Mouse (Mus musculus): Measurements from ENCODE around the gene Cadm4. TPM values are rescaled to one million over a fixed set of nuclear protein-coding genes. Genes with fewer than 3 reads are reported as not detected.

Cadm4 gene
- 0.46 and 0.55 TPM in 2 replicates for polyA plus RNA-seq (2012; rRNA removed)

GRCm38 (mm10) chr7:24481474-24482207 is at the start of gene Cadm4:
Cadm4 (plus strand) TSS chr7:24482023.

DNA sequence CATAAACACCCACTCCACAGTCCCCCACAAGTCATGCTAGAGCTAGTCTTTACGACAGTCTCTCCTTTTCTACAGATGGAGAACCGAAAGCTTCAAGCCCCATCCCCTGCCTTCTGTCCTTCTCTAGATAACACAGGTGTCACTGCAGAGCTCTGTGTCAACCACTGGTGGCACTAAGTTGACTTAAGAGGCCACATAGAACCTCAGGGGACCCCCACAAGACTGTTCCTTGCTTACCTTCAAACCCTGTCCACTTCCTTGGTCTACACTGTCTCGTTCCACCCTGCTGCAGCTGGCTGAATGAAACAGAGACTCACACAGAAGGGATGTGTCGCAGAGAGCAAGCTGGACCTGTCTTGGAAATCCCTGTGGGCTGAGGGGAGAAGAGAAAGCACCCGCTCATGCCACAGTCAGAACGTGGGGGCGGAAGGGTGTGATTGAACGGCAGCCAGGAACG is 29.9 kb upstream of the Cadm4 start, which contains the start of gene Irgc1:
TSS of gene Irgc1 (minus strand) at position 443 of the 457 bp plus-strand sequence.

GRCm38 (mm10) chr7:24462388-24463319 is 19.2 kb upstream of the Cadm4 start, which contains the start of gene Plaur:
Plaur (plus strand) TSS chr7:24462484.

GRCm38 (mm10) chr7:24506838-24507725 is 25.3 kb downstream of the Cadm4 start, which contains the start of gene Zfp428:
Zfp428 (plus strand) TSS chr7:24507006.

DNA sequence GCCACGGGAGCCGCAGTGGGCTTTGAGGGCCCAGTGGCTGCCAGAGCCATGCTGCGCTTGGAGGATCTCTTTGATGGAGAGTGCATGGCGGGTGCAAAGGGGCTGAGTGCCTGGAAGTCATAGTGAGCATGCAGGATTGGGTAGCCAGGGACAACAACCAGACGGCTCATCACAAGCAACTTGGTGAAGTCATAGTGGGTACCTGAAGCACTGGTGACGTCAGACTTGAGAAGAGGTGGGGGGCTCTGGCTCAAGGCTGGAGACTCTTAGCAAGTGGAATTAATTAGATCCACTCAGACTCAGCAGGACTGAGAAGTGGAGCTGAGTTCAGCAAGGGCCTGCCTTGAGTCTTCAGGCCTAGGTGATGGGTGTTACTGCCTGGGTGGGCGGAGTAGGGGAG is 30.5 kb downstream of the Cadm4 start, which contains the start of gene AC161166.1:
TSS of gene AC161166.1 (minus strand) at position 101 of the 400 bp plus-strand sequence.

DNA sequence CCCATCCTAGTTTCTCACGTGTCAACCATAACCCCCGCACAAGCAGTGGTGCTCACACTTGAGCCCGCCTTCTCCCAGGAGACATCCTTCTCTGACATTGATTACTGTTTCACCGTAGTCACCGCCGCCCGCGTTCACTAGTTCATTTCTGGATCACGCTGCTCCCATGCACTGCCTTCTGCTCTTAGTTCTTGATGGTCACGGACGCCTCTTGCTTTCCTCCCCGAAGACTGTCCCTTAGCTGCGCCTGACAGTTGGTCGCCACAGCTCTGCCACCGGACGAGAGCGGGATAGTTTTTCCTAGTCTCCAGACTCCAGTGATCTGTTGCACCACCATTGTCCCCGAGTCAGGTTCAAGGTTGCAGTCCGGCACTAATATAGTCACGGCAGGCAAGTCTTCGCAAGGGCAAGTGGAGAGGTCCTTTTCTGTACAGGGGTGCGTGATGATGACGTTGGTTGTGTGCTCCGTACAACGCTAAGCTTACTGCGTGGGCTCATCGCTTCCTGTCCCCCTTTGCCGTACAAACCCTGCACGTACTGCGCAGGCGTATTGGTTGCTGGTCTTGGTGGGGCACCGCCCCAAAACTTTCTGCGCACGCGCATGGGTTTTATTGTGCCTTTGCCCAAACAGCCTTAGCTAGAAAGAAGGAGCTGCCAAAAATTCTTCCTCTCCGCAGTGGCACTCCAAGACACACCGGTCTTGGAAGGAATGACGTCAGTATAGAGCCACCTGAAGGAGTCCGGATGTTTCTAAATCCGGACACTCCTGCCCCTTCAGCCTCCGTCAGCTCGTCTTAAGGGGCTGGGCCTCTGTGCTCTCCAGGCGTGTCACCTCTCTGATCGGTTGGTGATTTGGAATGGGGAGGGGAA is 48.5 kb downstream of the Cadm4 start, which contains the start of gene Irgq:
TSS of gene Irgq (plus strand) at position 628 of the 870 bp plus-strand sequence.

GRCm38 (mm10) chr7:24546068-24546614 is 64.3 kb downstream of the Cadm4 start, which contains the start of the genes Pinlyp and Xrcc1:
Pinlyp (minus strand) TSS chr7:24546118.
Xrcc1 (plus strand) TSS chr7:24546289.

Other genes starting within 250 kb of the Cadm4 start
- gene Zfp109, start 244.5 kb upstream of the Cadm4 start, polyA plus RNA-seq (2012; rRNA removed) = 1.1 and 1.2 TPM in 2 replicates
- 0.41 and 0.48 TPM in 2 replicates for gene Zfp108, start 227.2 kb upstream of the Cadm4 start, polyA plus RNA-seq (2012; rRNA removed)
- 0.96 and 1.1 TPM in 2 replicates for gene Zfp93, start 211.6 kb upstream of the Cadm4 start, polyA plus RNA-seq (2012; rRNA removed)
- 1.8 and 1.9 TPM in 2 replicates for gene Zfp61, start 180.8 kb upstream of the Cadm4 start, polyA plus RNA-seq (2012; rRNA removed)
- gene Zfp94, start 165.4 kb upstream of the Cadm4 start, polyA plus RNA-seq (2012; rRNA removed) = 1.8 and 1.9 TPM in 2 replicates
- gene Tescl, start 148.1 kb upstream of the Cadm4 start, polyA plus RNA-seq (2012; rRNA removed) = 0.04 and 0.06 TPM in 2 replicates
- gene Lypd5, start 132.8 kb upstream of the Cadm4 start, polyA plus RNA-seq (2012; rRNA removed) = not detected in 2 replicates
- gene Kcnn4, start 111.8 kb upstream of the Cadm4 start, polyA plus RNA-seq (2012; rRNA removed) = 42.8 and 43.8 TPM in 2 replicates
- 13.1 and 17.8 TPM in 2 replicates for gene Smg9, start 82.4 kb upstream of the Cadm4 start, polyA plus RNA-seq (2012; rRNA removed)
- gene Irgc1, start 29.7 kb upstream of the Cadm4 start, polyA plus RNA-seq (2012; rRNA removed) = 0.03 and 0.04 TPM in 2 replicates
- 11.9 and 15.2 TPM in 2 replicates for gene Plaur, start 19.5 kb upstream of the Cadm4 start, polyA plus RNA-seq (2012; rRNA removed)
- gene Zfp428, start 25.0 kb downstream of the Cadm4 start, polyA plus RNA-seq (2012; rRNA removed) = 2.6 and 3.1 TPM in 2 replicates
- gene AC161166.1, start 30.4 kb downstream of the Cadm4 start, polyA plus RNA-seq (2012; rRNA removed) = not detected in 2 replicates
- 2.9 and 3.0 TPM in 2 replicates for gene Irgq, start 48.7 kb downstream of the Cadm4 start, polyA plus RNA-seq (2012; rRNA removed)
- 0.06 and 0.13 TPM in 2 replicates for gene Pinlyp, start 64.1 kb downstream of the Cadm4 start, polyA plus RNA-seq (2012; rRNA removed)
- gene Xrcc1, start 64.3 kb downstream of the Cadm4 start, polyA plus RNA-seq (2012; rRNA removed) = 18.1 and 22.4 TPM in 2 replicates
- gene Ethe1, start 105.5 kb downstream of the Cadm4 start, polyA plus RNA-seq (2012; rRNA removed) = 19.2 and 23.2 TPM in 2 replicates
- gene Zfp575, start 105.6 kb downstream of the Cadm4 start, polyA plus RNA-seq (2012; rRNA removed) = 0.02 and 0.05 TPM in 2 replicates
- 1.6 and 1.8 TPM in 2 replicates for gene Phldb3, start 128.7 kb downstream of the Cadm4 start, polyA plus RNA-seq (2012; rRNA removed)
- 0.01 and 0.02 TPM in 2 replicates for gene Lypd3, start 154.5 kb downstream of the Cadm4 start, polyA plus RNA-seq (2012; rRNA removed)
- not detected in 2 replicates for gene Tex101, start 194.7 kb downstream of the Cadm4 start, polyA plus RNA-seq (2012; rRNA removed)
- gene BC049730, start 227.2 kb downstream of the Cadm4 start, polyA plus RNA-seq (2012; rRNA removed) = not detected in 2 replicates
- not detected in 2 replicates for gene Gm4763, start 244.9 kb downstream of the Cadm4 start, polyA plus RNA-seq (2012; rRNA removed)

All from liver, embryonic 18 days (tissue).